Mouse (Mus musculus): ENCODE results near the gene Elovl6.

Elovl6 gene

DNA sequence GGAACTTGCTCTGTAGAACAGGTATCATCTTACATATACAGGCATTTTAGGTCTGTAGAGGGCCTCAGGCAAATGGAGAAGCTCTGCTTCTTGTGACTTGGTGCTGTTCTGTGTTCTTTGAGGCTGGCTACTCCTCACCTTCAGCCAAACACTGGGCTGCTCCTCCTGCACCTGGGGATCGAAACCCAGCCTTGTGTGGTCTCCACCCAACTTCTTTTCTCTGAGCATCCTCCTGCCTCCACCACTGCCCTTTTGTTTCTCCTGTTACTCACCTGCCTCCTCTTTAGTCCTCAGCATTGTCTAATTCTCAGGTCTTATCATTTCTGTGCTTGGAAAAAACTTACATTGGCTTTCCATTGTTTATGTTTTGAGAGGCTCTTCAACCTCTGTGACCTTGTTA, 12.1 kb downstream of the Elovl6 start:
- DNase-seq, result no peak

DNA sequence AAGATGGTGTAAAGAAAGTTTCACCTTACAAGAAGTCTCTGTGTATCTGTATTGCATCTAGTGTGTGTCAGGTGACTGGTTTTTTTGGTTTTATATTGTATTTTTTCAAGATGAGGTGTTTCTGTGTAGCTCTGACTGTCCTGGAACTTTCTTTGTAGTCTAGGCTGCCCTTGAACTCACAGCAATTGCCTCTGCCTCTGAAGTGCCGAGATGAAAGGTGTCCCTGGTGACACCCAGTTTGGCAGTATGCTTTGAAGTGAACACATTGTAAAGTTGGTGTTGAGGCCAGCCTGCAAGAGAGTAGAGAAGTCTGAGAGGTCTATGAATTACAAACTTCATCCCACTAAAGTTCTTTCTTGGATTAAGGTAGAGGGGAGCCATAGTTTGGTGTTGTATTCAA, 13.1 kb downstream of the Elovl6 start:
- no peak for DNase-seq

DNA sequence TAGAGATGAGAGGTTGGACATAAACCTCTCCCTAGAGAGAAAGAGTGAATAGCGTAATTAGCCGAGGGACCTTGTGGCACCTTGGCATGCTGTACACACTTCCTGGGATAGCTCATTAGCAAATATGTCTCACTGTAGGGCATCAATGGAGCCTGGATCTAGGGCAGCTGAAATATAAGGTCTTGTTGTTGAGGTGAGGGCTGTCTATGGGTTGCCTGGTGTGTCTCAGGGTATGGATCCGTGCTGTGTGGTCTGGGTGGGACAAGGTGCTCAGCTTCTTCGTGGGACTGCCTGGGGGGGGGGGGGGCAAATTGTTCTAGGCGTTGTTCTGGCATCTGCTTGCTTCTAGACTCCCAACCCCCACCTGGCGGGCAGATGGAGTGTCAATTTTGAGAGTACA, 13.6 kb downstream of the Elovl6 start:
- no peak for DNase-seq

DNA sequence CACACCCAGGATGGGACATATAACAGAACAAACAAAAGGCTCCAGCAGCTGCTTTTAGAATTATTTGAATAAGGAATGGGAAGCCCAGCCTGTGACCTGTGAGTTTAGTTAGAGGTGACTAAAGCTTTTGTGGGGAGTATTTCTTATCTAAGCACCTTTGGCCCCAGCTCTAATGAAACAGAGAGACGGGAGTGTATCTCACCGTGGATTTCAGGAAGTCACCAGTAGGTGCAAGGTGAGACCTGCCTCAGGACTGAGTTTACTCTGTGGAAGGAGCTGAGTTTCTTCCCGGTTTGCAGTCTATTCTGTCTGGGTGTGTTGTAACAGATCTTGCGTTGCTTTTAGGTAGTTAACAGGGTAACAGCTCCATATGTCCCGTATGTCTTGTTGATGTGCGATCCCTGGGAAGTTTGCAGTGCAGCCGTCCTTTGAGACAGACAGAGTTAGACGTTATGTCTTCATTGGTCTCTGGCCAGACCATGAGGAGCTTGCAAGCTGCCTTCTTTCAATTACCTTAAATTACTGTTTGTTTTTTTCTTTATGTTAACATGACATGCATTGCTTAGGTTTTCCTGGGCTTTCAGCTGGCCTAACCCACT, 15.8 kb downstream of the Elovl6 start:
- DNase-seq, result no peak

DNA sequence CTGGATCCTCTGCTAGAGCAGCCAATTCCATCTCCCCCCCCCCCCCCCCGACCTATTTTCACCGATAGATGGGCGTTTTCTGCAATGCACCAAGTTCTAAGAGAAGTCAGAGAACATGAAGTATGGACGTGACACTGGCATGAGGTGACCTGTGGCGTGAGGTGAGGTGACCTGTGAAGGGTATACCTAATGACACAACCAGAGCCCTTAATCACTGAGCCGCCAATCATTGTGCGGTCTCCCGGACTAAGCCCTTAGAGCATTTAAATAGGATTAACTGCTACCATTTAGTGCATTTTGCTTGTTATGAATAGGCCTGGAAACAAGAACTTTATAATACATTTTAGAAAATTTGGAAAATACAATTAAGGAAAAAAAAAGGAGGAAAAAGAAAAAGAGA, 16.6 kb downstream of the Elovl6 start:
- no peak for DNase-seq

DNA sequence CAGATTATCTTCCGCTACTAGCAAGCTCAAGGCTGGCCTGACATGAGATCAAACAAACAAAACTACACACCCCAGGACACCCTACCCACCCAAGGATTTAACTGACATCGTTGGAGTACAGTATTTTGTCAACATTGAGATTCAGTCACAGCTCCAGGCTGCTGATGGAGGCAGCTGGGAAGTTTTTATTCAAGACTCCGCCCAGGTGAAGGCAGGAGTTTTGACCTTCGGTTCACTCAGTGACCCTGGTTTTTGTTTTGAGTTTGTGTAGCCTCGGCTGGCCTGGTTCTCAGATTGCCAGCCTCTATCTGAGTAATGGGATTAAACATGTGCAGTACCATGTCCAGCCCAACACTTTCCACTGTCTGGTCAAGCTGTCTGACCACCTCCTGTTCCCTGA, 17.4 kb downstream of the Elovl6 start:
- no peak for DNase-seq

DNA sequence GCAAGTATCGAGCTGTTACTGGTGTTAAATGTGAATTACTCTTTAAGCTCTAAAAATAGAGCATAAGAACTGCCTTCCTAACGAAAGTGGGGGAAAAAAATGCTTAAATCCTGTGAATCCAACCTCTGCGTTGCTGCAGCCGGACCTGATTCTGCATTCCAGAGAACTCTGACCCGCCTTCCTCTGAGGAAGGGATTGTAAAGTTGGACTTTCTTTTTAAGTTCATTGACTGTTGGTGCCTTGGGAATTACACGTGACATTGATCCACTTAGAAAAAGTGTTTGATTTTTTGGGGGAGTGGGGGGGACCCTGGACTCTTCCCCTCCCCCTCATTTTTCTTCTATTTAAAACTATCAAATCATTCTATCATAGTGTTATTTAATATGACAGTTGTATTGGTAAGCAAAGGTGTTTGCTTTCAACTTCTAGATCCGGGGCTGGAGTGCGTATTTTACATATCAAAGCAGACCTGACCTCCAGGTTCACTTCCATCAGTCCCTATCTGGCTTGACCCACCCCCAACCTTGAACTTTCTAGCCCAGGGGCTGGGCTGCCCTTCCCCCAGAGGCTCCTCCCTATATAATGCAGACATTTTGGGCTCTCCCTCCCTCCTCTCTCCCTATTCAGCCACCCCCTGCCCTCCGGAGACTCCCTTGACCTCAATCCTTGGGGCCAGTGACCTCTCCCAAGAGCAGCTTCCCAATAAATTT, 19.6 kb downstream of the Elovl6 start:
- no peak for DNase-seq

DNA sequence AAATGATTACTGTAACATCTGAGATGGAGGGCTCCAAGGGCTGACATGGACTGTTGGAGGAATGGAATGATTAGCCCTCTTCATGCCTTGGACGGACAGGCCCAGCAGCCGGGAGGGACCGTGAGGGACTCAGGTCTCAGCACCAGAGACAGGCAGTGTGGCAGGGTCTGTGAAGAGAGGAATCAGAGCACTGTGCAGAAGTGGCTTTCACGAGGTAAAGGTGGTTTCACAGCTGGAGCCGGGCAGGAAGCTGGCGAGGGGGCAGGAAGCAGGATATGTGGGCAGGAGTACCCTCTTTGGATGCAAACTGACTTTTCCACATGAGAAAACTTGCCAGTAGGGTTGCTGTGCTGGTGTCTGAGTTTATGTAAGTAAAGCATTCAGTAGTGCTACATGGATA, 20.2 kb downstream of the Elovl6 start:
- peak; percentile 36 to 51 for DNase-seq

DNA sequence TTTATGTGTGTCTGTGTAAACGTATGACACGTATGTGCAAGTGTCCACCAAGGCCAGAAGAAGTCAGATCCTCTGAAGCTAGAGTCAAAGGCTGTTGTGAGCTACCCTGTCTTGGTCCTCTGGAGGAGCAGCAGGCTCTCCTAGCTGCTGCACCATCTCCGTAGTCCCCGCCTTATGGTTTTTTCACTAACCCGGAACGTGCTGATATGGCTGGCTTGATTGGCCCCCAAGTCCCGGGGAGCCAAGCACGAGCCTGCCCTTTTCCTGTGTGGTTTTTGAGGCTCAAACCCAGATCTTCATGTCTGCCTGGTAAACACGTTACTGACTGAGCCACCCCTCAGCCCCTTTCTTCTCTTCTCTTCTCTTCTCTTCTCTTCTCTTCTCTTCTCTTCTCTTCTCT, 21.0 kb downstream of the Elovl6 start:
- DNase-seq, result peak; percentile 74 to 89

DNA sequence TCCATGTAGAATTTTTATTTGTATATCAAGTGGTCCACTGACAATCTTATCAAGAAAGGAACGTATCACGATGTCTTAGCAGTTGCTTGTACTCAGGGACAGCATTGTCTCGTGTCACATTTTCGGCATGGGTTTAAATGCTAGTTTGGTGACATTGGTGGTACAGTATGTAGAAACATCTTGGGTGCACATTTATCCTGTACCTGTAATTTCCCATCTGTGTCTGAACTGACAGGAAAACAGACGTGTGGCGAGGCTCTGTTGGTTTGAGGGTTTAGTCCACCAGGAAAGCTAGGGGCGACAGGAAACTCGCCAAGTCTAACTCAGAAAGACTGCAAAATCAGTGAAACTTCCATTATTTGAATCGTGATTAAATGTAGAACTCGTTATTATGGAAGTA, 21.5 kb downstream of the Elovl6 start:
- no peak for DNase-seq

DNA sequence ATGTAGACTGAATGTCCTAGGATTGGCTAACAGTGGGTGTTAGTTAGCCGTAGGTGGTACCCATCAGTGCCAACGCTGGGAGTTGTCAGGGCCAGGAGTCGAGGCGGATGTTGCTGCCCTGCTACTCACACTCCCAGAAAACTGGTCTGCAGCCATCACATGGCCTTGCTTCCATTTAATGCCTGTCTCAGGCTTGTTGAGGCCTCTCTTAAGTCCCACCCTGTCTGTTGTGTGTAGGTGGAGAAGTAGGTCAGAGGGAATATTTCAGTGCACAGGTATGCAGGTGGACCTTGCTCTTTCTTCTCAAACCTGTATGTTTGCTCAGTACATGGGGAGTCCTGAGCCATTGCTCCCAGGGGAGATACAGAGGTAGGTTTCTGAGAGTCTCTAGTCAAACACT, 22.3 kb downstream of the Elovl6 start:
- no peak for DNase-seq

DNA sequence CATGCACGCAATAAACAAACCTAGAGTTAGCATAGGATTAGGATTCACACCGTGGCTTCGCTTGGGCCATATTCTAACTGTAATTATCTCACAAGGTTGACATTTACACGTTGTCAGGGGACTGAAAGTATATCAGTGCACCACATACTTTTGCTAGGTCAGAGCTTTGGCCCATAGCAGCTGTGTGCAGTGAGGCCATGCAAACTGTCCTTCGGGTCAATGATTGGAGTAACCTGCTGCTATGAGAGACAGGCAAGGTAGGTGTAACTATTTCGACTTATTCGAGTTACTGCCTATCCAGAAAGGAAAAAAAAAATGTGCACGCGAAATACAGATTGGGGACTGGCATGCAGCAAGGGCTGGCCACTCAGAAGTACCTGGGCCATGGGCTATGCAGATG, 24.9 kb downstream of the Elovl6 start:
- DNase-seq, result no peak

DNA sequence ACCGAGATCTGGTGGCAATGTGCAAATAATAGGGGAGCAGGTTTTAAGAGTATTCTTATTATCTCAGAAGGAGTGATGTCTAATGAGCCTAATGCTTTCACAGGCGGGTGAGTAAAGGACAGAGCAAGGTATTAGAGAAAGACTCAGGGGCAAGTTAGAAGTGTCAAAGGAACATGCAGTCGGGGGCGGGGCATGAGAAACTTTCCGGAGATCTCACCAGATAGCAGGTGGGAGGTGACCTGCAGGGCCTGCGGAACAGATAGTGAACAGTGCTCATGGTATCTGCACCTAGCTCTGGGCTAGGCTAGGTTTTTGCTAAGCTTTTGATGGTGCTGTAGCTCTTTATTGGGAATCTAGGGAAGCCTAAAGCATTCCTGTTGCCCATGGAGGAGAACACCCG, 25.4 kb downstream of the Elovl6 start:
- DNase-seq, result peak in 1 of 2 experiments; percentile 18

DNA sequence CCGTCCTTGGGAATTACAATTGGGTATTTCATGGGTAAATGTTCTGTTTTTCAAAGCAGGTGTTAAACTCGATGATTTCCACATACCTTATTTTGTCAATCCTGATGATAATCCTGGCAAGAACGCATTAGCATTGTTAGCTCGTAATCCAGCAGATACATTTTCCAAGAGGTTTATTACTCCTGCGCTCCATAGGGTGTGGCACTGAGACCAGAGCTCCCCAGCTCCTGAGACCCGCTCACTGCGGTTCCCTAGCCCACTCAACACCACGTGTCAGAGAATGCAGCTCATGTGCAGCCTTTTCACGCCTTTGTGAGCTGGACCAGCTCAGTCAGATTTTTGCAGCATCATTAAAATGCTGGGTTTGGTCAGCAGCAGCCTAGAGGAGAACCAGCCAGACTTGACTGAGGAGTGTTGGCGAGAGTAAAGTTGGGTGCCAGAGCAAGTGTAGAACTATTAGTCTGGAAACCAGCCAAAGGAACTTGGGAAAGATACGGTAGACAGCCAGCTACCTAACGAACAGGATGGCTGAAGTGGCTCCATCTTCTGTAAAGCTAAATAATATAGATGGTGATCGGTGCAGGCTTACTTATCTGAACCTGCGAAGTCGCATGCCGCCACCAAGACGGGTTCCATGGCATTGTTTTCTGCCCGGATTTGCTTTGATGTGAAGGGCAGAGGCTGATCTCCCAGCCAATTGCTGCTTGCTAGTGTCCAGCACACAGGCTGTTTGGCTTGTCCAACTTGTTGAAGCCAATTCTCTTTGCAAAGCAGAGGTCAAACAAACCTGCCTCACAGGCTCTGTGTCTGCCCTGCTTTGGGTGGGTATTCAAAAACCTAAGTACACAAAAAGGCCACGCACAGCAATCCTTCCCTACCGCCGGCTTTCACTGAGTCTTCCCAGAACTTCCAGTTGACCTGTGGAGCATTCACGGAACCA, 26.1 kb downstream of the Elovl6 start:
- no peak for DNase-seq

DNA sequence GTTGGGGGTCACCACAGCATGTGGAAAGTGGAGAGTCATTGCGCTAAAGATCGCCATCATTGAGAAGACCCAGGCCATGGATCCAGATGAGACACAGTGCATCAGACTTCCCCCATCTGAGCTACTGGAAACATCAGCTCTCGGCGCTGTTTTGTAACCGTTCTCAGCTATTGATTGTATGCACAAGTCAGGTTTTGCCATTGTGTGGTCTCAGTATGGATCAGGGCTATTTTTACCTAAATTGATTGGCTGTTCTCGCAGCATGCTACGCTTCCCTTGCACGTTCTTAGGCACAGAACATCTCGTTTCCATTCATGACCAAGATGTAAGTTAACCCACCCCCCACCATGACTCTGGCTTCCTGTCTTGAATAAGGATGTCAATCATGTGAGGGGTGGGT, 27.9 kb downstream of the Elovl6 start:
- DNase-seq, result no peak

DNA sequence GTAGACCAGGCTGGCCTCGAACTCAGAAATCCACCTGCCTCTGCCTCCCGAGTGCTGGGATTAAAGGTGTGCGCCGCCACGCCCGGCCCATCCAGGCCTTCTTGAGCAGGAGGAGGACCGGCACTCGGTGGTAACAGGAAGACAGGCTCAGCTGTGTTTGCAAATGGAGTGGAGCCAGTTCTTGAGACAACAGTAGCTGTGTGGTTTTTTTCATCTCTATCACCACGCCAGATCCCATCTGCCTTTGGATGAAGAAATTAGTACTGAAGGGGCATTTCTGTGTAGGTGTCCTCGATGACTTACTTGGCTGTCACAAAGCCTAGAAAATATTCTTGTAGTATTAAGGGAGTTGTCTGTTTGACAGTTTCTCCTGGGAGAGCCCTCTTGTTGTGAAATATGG, 28.9 kb downstream of the Elovl6 start:
- no peak for DNase-seq

DNA sequence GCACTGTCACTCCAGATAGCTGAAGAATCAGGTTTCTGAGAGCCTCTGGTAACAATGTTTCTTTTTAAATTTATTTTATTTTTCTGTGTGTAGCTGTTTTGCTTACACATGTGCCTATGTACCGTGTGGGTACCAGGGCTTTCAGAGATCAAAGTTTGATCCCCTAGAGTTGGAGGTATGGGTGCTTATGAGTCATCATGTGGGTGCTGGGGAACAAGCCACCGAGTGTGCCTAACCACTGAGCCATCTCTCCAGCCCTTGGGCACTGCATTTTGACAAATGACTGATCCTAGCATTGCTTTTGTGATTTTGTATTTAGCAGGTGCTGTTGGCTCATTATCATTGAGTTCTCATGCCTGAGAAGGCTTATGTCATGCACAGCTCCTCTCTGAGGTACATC, 29.7 kb downstream of the Elovl6 start:
- DNase-seq, result no peak

DNA sequence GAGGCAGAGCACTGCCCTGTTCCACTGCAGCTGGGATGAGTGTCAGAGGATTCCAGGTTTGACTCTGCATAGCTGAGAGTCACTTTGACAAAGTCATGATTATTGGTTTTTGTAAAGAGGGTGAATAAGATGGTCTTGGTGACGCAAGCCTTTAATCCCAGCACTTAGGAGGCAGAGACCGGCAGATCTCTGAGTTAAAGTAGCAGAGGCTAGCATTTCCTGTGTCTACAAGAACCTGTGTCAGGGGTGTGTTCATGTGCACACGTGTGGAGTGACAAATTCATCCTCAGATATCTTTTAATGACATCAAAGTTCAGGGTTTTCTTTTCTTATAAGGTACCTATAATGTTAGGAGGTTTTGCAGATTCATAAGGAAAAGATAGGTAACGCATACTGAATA, 30.3 kb downstream of the Elovl6 start:
- no peak for DNase-seq

DNA sequence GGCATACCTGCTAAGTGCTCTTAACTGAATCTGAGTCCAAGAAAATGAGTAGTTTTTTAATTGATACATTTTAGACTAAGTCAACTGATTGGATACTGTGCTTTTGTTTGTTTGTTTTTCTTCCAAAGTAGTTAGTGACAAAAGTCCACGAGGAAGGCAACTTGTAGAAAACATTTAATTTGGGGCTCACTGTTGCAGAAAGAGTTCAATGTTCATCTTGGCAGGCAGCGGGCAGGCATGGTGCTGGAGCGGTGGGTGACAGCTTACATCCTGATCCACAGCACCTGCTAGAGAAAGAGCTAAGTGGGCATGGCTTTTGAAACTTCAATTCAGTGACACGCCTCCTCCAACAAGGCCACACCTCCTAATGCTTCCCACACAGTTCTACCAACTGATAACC, 31.7 kb downstream of the Elovl6 start:
- no peak for DNase-seq

DNA sequence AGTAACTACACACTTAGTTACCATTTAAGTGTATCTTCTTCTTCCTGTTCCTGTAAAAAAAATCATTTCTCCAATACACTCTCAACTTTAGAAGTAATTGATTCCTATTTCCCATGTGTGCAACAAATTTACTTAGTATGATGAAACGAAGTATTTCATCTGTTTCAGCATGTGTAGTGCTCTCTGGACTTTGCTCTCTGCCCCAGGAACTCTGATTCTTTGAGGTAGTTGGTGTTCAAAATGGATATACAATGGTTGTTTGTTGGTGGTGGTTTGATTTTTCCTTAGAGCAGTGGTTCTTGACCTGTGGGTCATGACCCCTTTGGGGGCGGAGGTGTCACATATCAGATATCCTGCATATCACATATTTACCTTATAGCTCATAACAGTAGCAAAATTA, 32.7 kb downstream of the Elovl6 start:
- DNase-seq, result no peak

DNA sequence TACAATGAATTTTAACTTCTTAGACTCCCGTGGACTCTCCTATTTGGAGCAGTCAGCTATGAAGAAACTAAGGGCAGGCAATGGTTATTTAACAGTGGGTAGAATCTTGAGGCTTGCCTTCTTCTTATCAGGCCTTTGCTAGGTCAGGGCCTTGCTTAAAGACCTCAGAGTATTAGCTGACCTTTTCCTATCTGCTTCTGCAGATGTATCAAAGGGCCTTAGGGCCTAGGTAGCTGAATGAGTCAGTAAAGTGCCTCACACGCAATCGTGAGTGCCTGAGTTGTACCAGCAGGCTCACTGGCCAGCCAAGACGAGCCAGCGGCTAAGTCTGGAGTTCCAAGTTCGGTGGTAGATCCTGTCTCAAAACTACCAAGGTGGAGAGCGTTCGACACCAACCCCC, 33.3 kb downstream of the Elovl6 start:
- no peak for DNase-seq

DNA sequence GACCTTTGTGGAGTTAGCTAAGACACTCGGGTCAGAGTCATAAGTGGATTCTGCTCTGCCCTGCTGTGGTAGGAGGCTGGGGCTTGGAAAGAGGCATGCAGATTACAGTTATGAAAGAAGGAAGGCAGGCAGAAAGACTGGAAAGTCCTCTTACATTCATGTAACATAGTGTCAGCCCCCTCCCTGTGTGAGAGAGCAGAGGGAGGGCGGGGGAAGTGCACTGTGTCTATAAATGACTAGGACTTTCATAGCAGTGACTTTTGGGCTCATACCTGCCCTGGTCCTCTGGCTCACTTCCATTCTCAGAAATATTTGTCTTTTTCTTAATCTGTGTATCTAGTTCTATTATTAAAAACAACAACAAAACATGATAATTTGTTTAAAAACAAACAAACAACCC, 33.9 kb downstream of the Elovl6 start:
- DNase-seq, result no peak

DNA sequence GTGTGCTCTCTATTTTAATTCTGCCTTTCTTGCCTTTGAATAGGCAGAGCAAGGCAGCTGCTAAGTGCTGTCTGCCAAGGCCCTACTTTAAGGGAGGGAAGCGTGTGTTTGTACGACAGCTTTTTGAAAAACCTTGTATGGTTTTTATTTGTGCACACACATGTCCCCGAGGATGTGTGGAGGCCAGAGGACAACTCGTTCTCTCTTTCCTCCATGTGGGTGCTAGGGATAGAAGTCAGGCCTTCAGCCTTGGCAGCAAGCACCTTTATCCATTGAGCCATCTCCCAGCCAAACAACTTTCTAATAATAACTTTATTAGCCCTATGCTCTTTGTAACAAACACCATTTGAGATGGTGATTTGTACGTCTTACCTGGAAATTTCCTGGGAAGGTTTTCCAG, 34.7 kb downstream of the Elovl6 start:
- DNase-seq, result no peak

DNA sequence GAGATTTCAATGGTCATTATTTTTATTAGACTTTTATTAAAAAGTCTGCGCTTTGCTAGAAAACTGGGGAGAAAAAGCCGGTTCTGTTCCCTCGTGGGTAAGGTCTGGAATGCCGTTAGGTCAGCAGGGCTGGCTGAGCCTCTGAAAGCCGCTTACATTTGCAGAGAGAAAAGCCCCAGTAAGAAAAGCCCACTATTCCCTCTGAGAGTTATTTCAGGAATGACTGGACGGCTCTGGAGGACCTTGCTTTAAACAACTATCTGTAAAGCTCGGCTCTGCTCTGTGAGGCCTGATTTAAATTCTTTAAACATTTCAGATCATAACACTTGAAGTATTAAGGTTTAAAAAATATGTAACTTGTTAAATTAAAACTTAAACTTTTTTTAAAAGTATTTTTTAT, 36.4 kb downstream of the Elovl6 start:
- no peak for DNase-seq
